In genomic region chr5:43550444-43550843, GRCm38 (mm10) we compare ENCODE assay signal across 17 mouse cellular contexts. TPM values are rescaled to one million over a fixed set of nuclear protein-coding genes. Genes with fewer than 3 reads are reported as not detected.
DNase-seq lines count a peak whose midpoint lies in the region; ATAC-seq and TF ChIP-seq lines count a peak whose summit lies in the region.
"Had no signal": no experiment of that assay in that cellular context is flagged by ENCODE, and none has a peak within 500 bp of the region (broad histone marks: within the 10 kb centered on the region; RNA-seq: fewer than 3 reads in every experiment).

No protein-coding gene starts in this region.

- H3K27ac ChIP-seq in heart, postnatal 0 days (ENCODE audit: low read depth): 0 out of 2 replicates have a peak overlapping the region, but pooled peaks have one; percentile 3
- H3K27ac ChIP-seq in spleen, adult 2 months (ENCODE audit: insufficient read depth, low read length): peak overlapping the region; percentile 40; the same call in 1 of the 2 replicates
- H3K27ac ChIP-seq in limb, embryonic 11.5 days (replicated peaks; ENCODE audit: low read depth, low read length): no peak overlapping the region
- no peak overlapping the region for H3K27ac ChIP-seq in hindbrain, postnatal 0 days
- H3K27ac ChIP-seq: neural tube, embryonic 12.5 days had no signal

- no peak overlapping the region for H3K9ac ChIP-seq in heart, postnatal 0 days (replicated peaks; ENCODE audit: low read depth, low read length)
- no peak overlapping the region for H3K9ac ChIP-seq in limb, embryonic 11.5 days (ENCODE audit: low read length)
- H3K9ac ChIP-seq in hindbrain, postnatal 0 days (replicated peaks; ENCODE audit: low read length): no peak overlapping the region
- H3K9ac ChIP-seq: neural tube, embryonic 12.5 days had no signal

- no peaks in the 10 kb centered on the region for H3K27me3 ChIP-seq in heart, postnatal 0 days (ENCODE audit: control insufficient read depth, insufficient read depth, low read length)
- H3K27me3 ChIP-seq in spleen, adult 2 months (ENCODE audit: control insufficient read depth, insufficient read depth, low read length): no peaks in the 10 kb centered on the region
- H3K27me3 ChIP-seq in limb, embryonic 11.5 days (ENCODE audit: control insufficient read depth, insufficient read depth, low read length): no peaks in the 10 kb centered on the region
- H3K27me3 ChIP-seq in hindbrain, postnatal 0 days (ENCODE audit: insufficient read depth, low read length): no peaks in the 10 kb centered on the region
- H3K27me3 ChIP-seq: neural tube, embryonic 12.5 days had no signal

- TF ChIP-seq CTCF in heart, postnatal 0 days (IDR thresholded peaks at IDR 0.05; ENCODE audit: low read depth): no peak
- TF ChIP-seq CTCF in spleen, adult 2 months (IDR thresholded peaks at IDR 0.05; ENCODE audit: extremely low read depth, insufficient read depth, insufficient read length, insufficient replicate concordance): no peak
- no peak for TF ChIP-seq CTCF in hindbrain, postnatal 0 days (IDR thresholded peaks at IDR 0.05; ENCODE audit: low read depth)

- WGBS in heart, postnatal 0 days: 47% methylated on average over 4 of the region's 4 CpGs
- WGBS in spleen, adult 2 months: 58% methylated on average over 4 of the region's 4 CpGs
- WGBS in limb, embryonic 11.5 days: 22% methylated on average over 4 of the region's 4 CpGs
- WGBS in hindbrain, postnatal 0 days: 65% methylated on average over 4 of the region's 4 CpGs

- no peak for ATAC-seq in heart, postnatal 0 days (ENCODE audit: insufficient read depth, low read depth)
- peak; percentile 31; the same call in 1 of the 2 replicates for ATAC-seq in limb, embryonic 11.5 days (ENCODE audit: insufficient number of reproducible peaks, low FRiP score, low TSS enrichment, low read depth)
- no peak for ATAC-seq in hindbrain, postnatal 0 days
- ATAC-seq: forebrain, embryonic 14.5 days had no signal

- no peak for TF ChIP-seq POLR2A in spleen, adult 2 months (IDR thresholded peaks at IDR 0.05; ENCODE audit: low read depth, low read length)

- no peaks in the 10 kb centered on the region for H3K9me3 ChIP-seq in heart, postnatal 0 days (replicated peaks; ENCODE audit: control insufficient read depth, low read length)
- no peaks in the 10 kb centered on the region for H3K9me3 ChIP-seq in limb, embryonic 11.5 days (ENCODE audit: control insufficient read depth, low read length)
- H3K9me3 ChIP-seq in hindbrain, postnatal 0 days (ENCODE audit: low read length): no peaks in the 10 kb centered on the region
- H3K9me3 ChIP-seq: neural tube, embryonic 12.5 days had no signal

- peak overlapping the region; percentile 22; the same call in 1 of the 2 replicates for H3K4me2 ChIP-seq in heart, postnatal 0 days (ENCODE audit: low read depth, low read length)
- no peak overlapping the region for H3K4me2 ChIP-seq in limb, embryonic 11.5 days (ENCODE audit: low read depth, severe bottlenecking)
- H3K4me2 ChIP-seq in hindbrain, postnatal 0 days (ENCODE audit: low read depth, low read length): no peak overlapping the region
- H3K4me2 ChIP-seq: neural tube, embryonic 12.5 days had no signal

- H3K4me3 ChIP-seq in heart, postnatal 0 days (ENCODE audit: low read depth, low read length): no peak overlapping the region
- H3K4me3 ChIP-seq in spleen, adult 2 months (ENCODE audit: extremely low read depth, insufficient read depth, insufficient read length): no peak overlapping the region
- no peak overlapping the region for H3K4me3 ChIP-seq in limb, embryonic 11.5 days (ENCODE audit: low read depth, low read length)
- H3K4me3 ChIP-seq in hindbrain, postnatal 0 days (ENCODE audit: low read length): no peak overlapping the region
- H3K4me3 ChIP-seq: neural tube, embryonic 12.5 days had no signal

- TF ChIP-seq EP300 in heart, postnatal 0 days (IDR thresholded peaks at IDR 0.05; ENCODE audit: low read depth): no peak

- no peaks in the 10 kb centered on the region for H3K36me3 ChIP-seq in heart, postnatal 0 days (replicated peaks; ENCODE audit: control insufficient read depth, insufficient read depth, low read length)
- H3K36me3 ChIP-seq in spleen, adult 2 months (ENCODE audit: control insufficient read depth, insufficient read depth, low read length): no peaks in the 10 kb centered on the region
- no peaks in the 10 kb centered on the region for H3K36me3 ChIP-seq in limb, embryonic 11.5 days (ENCODE audit: control insufficient read depth, insufficient read depth, low read length)
- no peaks in the 10 kb centered on the region for H3K36me3 ChIP-seq in hindbrain, postnatal 0 days (ENCODE audit: insufficient read depth, low read length)
- H3K36me3 ChIP-seq: neural tube, embryonic 12.5 days had no signal

- no peaks in the 10 kb centered on the region for H3K4me1 ChIP-seq in heart, postnatal 0 days (ENCODE audit: control insufficient read depth, insufficient read depth)
- no peaks in the 10 kb centered on the region for H3K4me1 ChIP-seq in spleen, adult 2 months (ENCODE audit: control insufficient read depth, insufficient read depth, insufficient read length)
- H3K4me1 ChIP-seq in limb, embryonic 11.5 days (ENCODE audit: control insufficient read depth, insufficient read depth, low read length): peaks cover 7% of the 10 kb centered on the region; the same call in 1 of the 2 replicates
- H3K4me1 ChIP-seq in hindbrain, postnatal 0 days (ENCODE audit: insufficient read depth, low read length): no peaks in the 10 kb centered on the region
- H3K4me1 ChIP-seq: neural tube, embryonic 12.5 days had no signal

- no peak for DNase-seq in heart, postnatal 0 days (ENCODE audit: low spot score)
- DNase-seq in heart, adult 18-20 months: no peak
- DNase-seq in spleen, adult 2 months (ENCODE audit: low read depth in 1 of 2, low spot score in 2 of 2): no peak
- DNase-seq in spleen, adult 18-20 months: no peak
- DNase-seq in limb, embryonic 11.5 days (ENCODE audit: low spot score): peak; percentile 26
- no peak for DNase-seq in adrenal gland, adult 2 months
- no peak for DNase-seq in hindbrain, postnatal 0 days (ENCODE audit: low spot score)
- DNase-seq: cerebellum, adult 2 months; gastrocnemius, postnatal 10 days; heart, postnatal 4 days; kidney, adult 8-10 months; left cerebral cortex, postnatal 4 days; lung, postnatal 36 days; midbrain, embryonic 14.5 days; thymus, postnatal 14 days had no signal

RNA-seq across cellular contexts. Expression of gene C1qtnf7, which starts 35.1 kb away (rescaled TPM):
- total RNA-seq in heart, postnatal 0 days (2014; rRNA removed; ENCODE audit: low replicate concordance): 0.88 and 2.2 TPM in 2 replicates
- polyA plus RNA-seq in heart, postnatal 0 days (2015; fragmentation: Nextera tagmentation; extraction: Ambion mirVana): 5.8 and 6.1 TPM in 2 replicates
- 1 to 10 TPM; 3.8 to 5.7 TPM for total RNA-seq in heart, adult 18-20 months (2021)
- 4.1 and 4.8 TPM in 2 replicates for polyA plus RNA-seq in spleen, adult 2 months (2012; rRNA removed)
- 3.2 and 4.2 TPM in 2 replicates for polyA plus RNA-seq in limb, embryonic 11.5 days (2014; fragmentation: Nextera tagmentation; extraction: Ambion mirVana)
- total RNA-seq in adrenal gland, adult 2 months (2021): 1 to 10 TPM; 3.7 to 6.3 TPM
- 0.65 and 1.2 TPM in 2 replicates for polyA plus RNA-seq in adrenal gland, adult 2 months (2012; rRNA removed)
- total RNA-seq in hindbrain, postnatal 0 days (2014; rRNA removed): 0.52 and 0.72 TPM in 2 replicates
- 1.3 and 1.7 TPM in 2 replicates for polyA plus RNA-seq in hindbrain, postnatal 0 days (2015; fragmentation: Nextera tagmentation; extraction: Ambion mirVana)

Comparison
In these comparisons a context has a peak if more than half of its experiments do, and no peak if none do; other contexts are left out.
1. H3K27ac ChIP-seq: peak in heart, postnatal 0 days (single experiment) and spleen, adult 2 months (single experiment); none in limb, embryonic 11.5 days (single experiment) and hindbrain, postnatal 0 days (single experiment).